Mouse (Mus musculus) lung, embryonic 14.5 days (tissue): ENCODE measurements around the gene Prss29. TPM values are rescaled to one million over a fixed set of nuclear protein-coding genes. Genes with fewer than 3 reads are reported as not detected.
A peak's percentile ranks its signal among the peaks of the same experiment; 100 is the strongest.

Source experiments
- ATAC-seq: fragments of 200-750 bp; cut with Nextera tagmentation; 2 replicates; pipeline ENCODE4 v1.8.0; 2017; ENCODE audit warnings: mild to moderate bottlenecking, moderate TSS enrichment, moderate library complexity; ENCODE audit not compliant: insufficient read depth
- DNase-seq: peaks from one replicate; pipeline ENCODE4 v3.0.0-alpha.2; 2015
- H3K27ac ChIP-seq: fragments of 300-500 bp; sonication (generic); 2 replicates; pipeline ENCODE4 v1.5.1; 2014; ENCODE audit warnings: low read depth, mild to moderate bottlenecking, moderate library complexity
- H3K27me3 ChIP-seq: fragments of 300-500 bp; sonication (generic); 2 replicates; pipeline ENCODE4 v1.6.1; 2014; ENCODE audit warnings: low read length, control low read depth; ENCODE audit not compliant: insufficient read depth
- H3K36me3 ChIP-seq: fragments of 300-500 bp; sonication (generic); 2 replicates; pipeline ENCODE4 v1.6.1; 2014; ENCODE audit warnings: control low read depth; ENCODE audit not compliant: insufficient read depth
- H3K4me1 ChIP-seq: fragments of 300-500 bp; sonication (generic); 2 replicates; pipeline ENCODE4 v1.6.1; 2014; ENCODE audit warnings: antibody characterized with exemption, control low read depth; ENCODE audit not compliant: insufficient read depth
- H3K4me2 ChIP-seq: fragments of 300-500 bp; sonication (generic); 2 replicates; pipeline ENCODE4 v1.6.1; 2014; ENCODE audit warnings: mild to moderate bottlenecking
- H3K4me3 ChIP-seq: fragments of 300-500 bp; sonication (generic); 2 replicates; pipeline ENCODE4 v1.5.1; 2014; ENCODE audit warnings: low read depth, low read length
- H3K9ac ChIP-seq: fragments of 300-500 bp; sonication (generic); 2 replicates; pipeline ENCODE4 v1.6.1; 2014
- H3K9me3 ChIP-seq: fragments of 300-500 bp; sonication (generic); 2 replicates; pipeline ENCODE4 v1.6.1; 2016; ENCODE audit warnings: low read depth, low read length, control low read depth
- CTCF ChIP-seq: IDR thresholded peaks from 2 replicates; pipeline ENCODE4 v1.5.1; 2016; ENCODE audit warnings: antibody characterized with exemption, low read depth
- WGBS: fragments of 180-500 bp; shearing (Covaris S2); extraction: QIAGEN DNeasy Blood & Tissue Kit; methylation state at CpG from one replicate; pipeline ENCODE4 v1.1.7; 2014; 5-methylcytosine and 5-hydroxymethylcytosine counted together
- polyA plus RNA-seq: library from polyadenylated mRNA; unstranded; fragments of >200 nt; fragmentation: Nextera tagmentation; extraction: Ambion mirVana; gene quantifications from 2 replicates; pipeline ENCODE4 v1.2.1, GENCODE M21; 2014

Prss29 gene
- polyA plus RNA-seq, 1 experiment from 2014 or later, result not detected

DNA sequence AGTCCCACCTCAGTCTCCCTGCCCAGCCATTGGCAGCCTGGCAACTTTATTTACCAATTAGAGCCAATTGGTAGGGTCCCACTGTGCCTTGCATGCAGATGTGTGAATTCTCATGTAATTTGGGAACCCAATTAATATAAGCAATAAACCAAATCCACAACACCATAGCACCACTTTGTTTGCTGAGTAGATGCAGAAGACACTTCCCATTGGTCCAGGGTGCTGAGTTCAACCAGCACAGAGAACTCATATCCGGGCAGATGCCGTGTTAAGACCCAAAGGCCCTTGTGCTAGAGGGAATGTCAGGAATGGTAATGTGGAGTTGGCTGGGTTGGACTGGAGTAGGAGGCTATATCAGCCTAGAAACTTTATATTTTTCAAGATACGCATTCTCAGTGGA lies 42.6 kb upstream of the Prss29 start:
- Histone ChIP-seq H3K9me3 (no peaks in the 10 kb centered on the region), H3K4me2 (no peak overlapping the region), H3K9ac (no peak overlapping the region), H3K4me1 (no peaks in the 10 kb centered on the region; the same call in 1 of the 2 replicates), H3K36me3 (peaks cover 3% of the 10 kb centered on the region; the same call in 1 of the 2 replicates), H3K27ac (no peak overlapping the region), H3K27me3 (no peaks in the 10 kb centered on the region), H3K4me3 (no peak overlapping the region)
- ATAC-seq (no peak), DNase-seq (no peak)
- 94% methylated on average over 3 of the region's 3 CpGs for WGBS
- no peak for TF ChIP-seq CTCF

DNA sequence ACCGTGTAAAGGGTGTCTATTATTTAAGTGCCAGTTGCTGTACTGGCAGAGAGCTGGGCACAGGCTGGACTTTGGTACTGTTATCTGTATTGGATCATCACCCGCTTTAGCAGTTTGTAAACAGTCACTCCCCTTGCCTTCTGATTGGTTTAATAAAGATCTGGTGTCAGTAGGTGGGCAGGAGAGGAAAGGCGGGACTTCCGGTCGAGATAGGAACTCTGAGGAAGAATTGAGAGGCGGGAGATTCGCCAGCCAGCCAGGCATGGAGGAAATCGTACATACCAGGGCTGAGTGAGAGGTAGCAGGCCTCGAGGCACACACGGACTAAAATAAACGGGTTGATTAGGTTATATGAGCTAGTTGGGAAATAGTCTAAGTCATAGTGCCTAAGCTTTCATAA lies 36.3 kb upstream of the Prss29 start:
- H3K27me3 ChIP-seq, result no peaks in the 10 kb centered on the region
- TF ChIP-seq CTCF, result no peak
- no peaks in the 10 kb centered on the region for H3K4me1 ChIP-seq
- H3K36me3 ChIP-seq, result no peaks in the 10 kb centered on the region
- no peak for ATAC-seq
- peak; percentile 51 for DNase-seq
- no peak overlapping the region for H3K4me2 ChIP-seq
- H3K9me3 ChIP-seq, result no peaks in the 10 kb centered on the region
- H3K4me3 ChIP-seq, result no peak overlapping the region
- no peak overlapping the region for H3K27ac ChIP-seq
- H3K9ac ChIP-seq, result no peak overlapping the region
- 33% methylated on average over 11 of the region's 11 CpGs for WGBS

DNA sequence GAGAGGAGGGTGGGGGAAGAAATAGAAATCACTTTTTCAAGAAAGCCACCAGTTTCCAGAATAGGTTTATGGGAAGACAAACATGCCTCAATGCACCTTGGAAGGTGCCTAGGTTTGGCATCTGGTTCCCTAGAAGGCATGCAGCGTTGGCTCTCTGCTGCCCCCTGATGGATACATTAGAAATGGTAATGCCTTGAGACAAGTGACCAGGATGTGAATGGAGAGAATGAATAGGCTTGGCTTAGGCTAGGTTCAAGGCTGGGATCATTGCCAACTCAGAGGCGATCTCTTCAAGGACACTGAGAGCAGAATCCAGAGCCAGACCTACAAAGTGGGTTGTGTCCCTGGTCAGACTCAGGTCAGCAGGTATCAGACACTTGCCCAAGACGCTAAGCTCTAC lies 33.4 kb upstream of the Prss29 start:
- ATAC-seq, result 0 out of 2 replicates have a peak, but pooled peaks have one; percentile 31
- Histone ChIP-seq H3K4me2 (no peak overlapping the region), H3K36me3 (no peaks in the 10 kb centered on the region), H3K9ac (no peak overlapping the region), H3K4me3 (no peak overlapping the region), H3K27me3 (no peaks in the 10 kb centered on the region), H3K9me3 (no peaks in the 10 kb centered on the region), H3K27ac (no peak overlapping the region), H3K4me1 (no peaks in the 10 kb centered on the region)
- peak; percentile 86 for DNase-seq
- TF ChIP-seq CTCF, result peak; percentile 96
- 16% methylated on average over 3 of the region's 3 CpGs for WGBS

DNA sequence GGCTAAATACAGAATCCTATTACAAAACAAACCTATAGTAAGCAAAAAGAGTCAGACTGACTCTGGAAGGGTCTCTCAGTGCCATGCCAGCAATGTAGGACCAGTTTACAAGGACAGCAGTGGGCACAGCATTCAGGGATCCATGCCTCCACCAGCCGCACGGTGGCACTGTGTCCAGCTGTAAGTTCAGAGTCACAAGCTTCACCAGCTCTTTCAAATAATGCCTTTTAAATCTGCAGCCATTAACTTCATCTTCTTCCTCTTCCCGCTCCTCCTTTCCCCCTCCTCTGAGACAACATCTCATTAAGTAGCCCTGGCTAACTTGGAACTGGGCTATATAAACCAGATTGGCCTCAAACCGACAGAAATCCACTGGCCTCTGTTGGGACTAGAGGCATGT lies 29.6 kb upstream of the Prss29 start:
- Histone ChIP-seq H3K4me3 (no peak overlapping the region), H3K4me1 (no peaks in the 10 kb centered on the region), H3K9ac (no peak overlapping the region), H3K4me2 (no peak overlapping the region), H3K9me3 (no peaks in the 10 kb centered on the region), H3K27ac (no peak overlapping the region), H3K36me3 (no peaks in the 10 kb centered on the region), H3K27me3 (no peaks in the 10 kb centered on the region)
- no peak for ATAC-seq
- WGBS, result 30% methylated on average over 4 of the region's 4 CpGs
- DNase-seq, result peak; percentile 72
- TF ChIP-seq CTCF, result peak; percentile 80

DNA sequence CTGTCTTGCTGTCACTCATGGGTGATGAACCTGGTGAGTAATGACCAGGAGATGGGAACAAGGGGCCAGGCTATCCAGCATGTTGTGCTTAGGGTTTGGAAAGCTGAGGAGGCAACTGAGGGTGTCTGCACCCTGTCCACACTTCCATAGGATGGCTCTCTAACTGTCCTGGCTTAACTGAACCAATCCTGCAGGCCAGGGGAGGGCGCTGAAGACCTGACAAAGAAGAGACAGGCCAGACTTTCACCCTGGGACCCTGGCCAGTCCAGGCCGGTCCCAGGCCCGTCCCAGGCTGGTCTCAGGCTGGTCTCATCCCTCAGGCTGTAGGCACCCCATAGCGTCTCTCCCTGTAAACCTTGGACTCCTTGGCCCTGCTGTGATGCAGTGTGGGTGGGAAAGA lies 28.0 kb upstream of the Prss29 start:
- DNase-seq (no peak), ATAC-seq (no peak)
- Histone ChIP-seq H3K9ac (no peak overlapping the region), H3K4me2 (no peak overlapping the region), H3K4me1 (no peaks in the 10 kb centered on the region), H3K36me3 (no peaks in the 10 kb centered on the region), H3K9me3 (no peaks in the 10 kb centered on the region), H3K27ac (no peak overlapping the region), H3K27me3 (no peaks in the 10 kb centered on the region), H3K4me3 (no peak overlapping the region)
- WGBS, result 19% methylated on average over 4 of the region's 4 CpGs
- peak; percentile 11; the same call in 1 of the 2 replicates for TF ChIP-seq CTCF

DNA sequence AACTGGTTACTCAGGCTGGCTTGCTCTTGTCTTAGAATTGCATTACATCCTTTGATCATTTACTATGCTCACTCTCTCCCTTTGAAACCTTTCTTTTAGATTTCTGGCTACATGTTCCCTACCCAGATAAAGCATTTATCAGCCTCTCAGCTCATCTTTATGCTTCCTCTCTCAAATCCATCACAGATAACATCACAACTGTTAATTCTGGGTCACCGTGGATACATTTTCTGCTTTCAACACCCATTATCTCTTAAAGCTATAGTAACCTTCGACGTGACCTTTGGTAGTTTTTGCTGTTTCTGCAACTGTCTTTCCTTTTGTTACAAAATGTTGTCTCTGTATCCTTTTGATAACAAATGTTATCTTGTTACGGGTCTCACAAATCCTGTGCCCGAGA lies 25.0 kb upstream of the Prss29 start:
- no peaks in the 10 kb centered on the region for H3K4me1 ChIP-seq
- H3K4me3 ChIP-seq, result no peak overlapping the region
- no peaks in the 10 kb centered on the region for H3K9me3 ChIP-seq
- DNase-seq (no peak), ATAC-seq (no peak)
- no peak overlapping the region for H3K4me2 ChIP-seq
- H3K36me3 ChIP-seq, result no peaks in the 10 kb centered on the region
- 0 out of 2 replicates have a peak, but pooled peaks cover 2% of the 10 kb centered on the region for H3K27me3 ChIP-seq
- no peak overlapping the region for H3K9ac ChIP-seq
- TF ChIP-seq CTCF, result no peak
- no peak overlapping the region for H3K27ac ChIP-seq
- WGBS, result 36% methylated on average over 5 of the region's 5 CpGs

DNA sequence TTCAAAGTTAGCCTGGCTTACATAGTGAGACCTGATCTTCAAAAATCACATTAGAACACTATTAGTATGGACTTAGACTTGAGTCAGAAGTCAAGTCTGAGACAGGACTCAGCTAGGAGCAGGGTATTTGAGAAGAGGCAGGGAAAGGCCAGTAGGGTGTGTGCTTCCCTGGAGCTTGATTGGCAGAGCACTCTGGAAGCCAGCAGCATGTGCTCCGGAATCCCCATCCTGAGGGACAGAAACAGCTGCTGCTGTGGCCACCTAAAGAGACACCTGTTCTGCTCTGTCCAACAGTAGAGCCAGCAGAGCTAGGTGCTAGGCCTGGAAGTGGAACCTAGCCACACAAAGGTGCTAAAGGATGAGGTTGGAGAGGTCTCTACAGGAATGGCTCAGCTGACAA lies 24.3 kb upstream of the Prss29 start:
- Histone ChIP-seq H3K9ac (no peak overlapping the region), H3K36me3 (no peaks in the 10 kb centered on the region), H3K4me2 (no peak overlapping the region), H3K27ac (no peak overlapping the region), H3K4me3 (no peak overlapping the region), H3K27me3 (0 out of 2 replicates have a peak, but pooled peaks cover 2% of the 10 kb centered on the region), H3K9me3 (no peaks in the 10 kb centered on the region), H3K4me1 (no peaks in the 10 kb centered on the region)
- whole genome bisulfite sequencing, result 46% methylated on average over 1 of the region's 1 CpGs
- ATAC-seq (no peak), DNase-seq (no peak)
- no peak for TF ChIP-seq CTCF

DNA sequence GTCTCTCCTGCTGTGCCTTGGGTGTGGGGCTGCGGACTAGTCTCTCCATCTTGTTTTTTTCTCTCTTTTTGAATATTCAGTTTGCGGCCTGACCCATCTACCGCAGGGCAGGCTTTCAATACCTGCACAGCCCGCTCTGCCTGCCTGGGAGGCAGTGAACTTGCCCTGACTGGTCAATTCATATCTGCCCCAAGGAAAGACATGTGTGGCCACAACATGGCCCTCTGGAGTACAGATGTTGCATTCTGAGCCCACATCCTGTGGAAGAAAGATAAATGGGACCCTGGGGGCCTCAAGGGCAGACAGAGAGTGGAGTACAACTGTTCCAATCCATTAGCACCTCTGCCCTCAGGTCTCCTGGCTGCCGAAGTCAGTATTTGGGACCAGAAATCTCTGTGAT lies 20.4 kb upstream of the Prss29 start, which contains the start of gene Prss34:
Gene Prss34, plus strand, starts transcription at position 301 of the 400 bp plus-strand sequence.
- Histone ChIP-seq H3K4me3 (no peak within 1 kb of the TSS), H3K9me3 (no peaks in the 10 kb centered on the region), H3K4me2 (no peak within 1 kb of the TSS), H3K9ac (no peak within 1 kb of the TSS), H3K27me3 (0 out of 2 replicates have a peak, but pooled peaks cover 2% of the 10 kb centered on the region), H3K27ac (no peak within 1 kb of the TSS), H3K4me1 (no peaks in the 10 kb centered on the region), H3K36me3 (no peaks in the 10 kb centered on the region)
- DNase-seq, result no peak
- no peak for TF ChIP-seq CTCF
- WGBS, result 78% methylated on average over 5 of the region's 5 CpGs
- ATAC-seq, result no peak
